22 mouse cellular contexts compared by ENCODE assay signal in genomic region chr9:8177099-8177498, GRCm38 (mm10). TPM values are rescaled to one million over a fixed set of nuclear protein-coding genes. Genes with fewer than 3 reads are reported as not detected.
DNase-seq lines count a peak whose midpoint lies in the region; ATAC-seq and TF ChIP-seq lines count a peak whose summit lies in the region.
"Had no signal": no experiment of that assay in that cellular context is flagged by ENCODE, and none has a peak within 500 bp of the region (broad histone marks: within the 10 kb centered on the region; RNA-seq: fewer than 3 reads in every experiment).

No protein-coding gene starts in this region.

- no peak for TF ChIP-seq CTCF in intestine, postnatal 0 days (IDR thresholded peaks at IDR 0.05; ENCODE audit: low read depth)

- H3K4me2 ChIP-seq in intestine, postnatal 0 days (replicated peaks; ENCODE audit: low read depth): no peak overlapping the region
- H3K4me2 ChIP-seq: forebrain, embryonic 13.5 days; heart, embryonic 13.5 days; hindbrain, embryonic 15.5 days had no signal

- no peak overlapping the region for H3K9ac ChIP-seq in intestine, postnatal 0 days (ENCODE audit: low read depth, low read length)
- H3K9ac ChIP-seq: forebrain, embryonic 13.5 days; heart, embryonic 13.5 days; hindbrain, embryonic 15.5 days had no signal

- no peak overlapping the region for H3K4me3 ChIP-seq in intestine, postnatal 0 days (ENCODE audit: low read depth, low read length)
- H3K4me3 ChIP-seq: embryonic facial prominence, embryonic 10.5 days; forebrain, embryonic 13.5 days; heart, embryonic 13.5 days; hindbrain, embryonic 15.5 days had no signal

- H3K36me3 ChIP-seq in intestine, postnatal 0 days (ENCODE audit: control insufficient read depth, insufficient read depth): no peaks in the 10 kb centered on the region
- H3K36me3 ChIP-seq: embryonic facial prominence, embryonic 10.5 days; G1E; heart, embryonic 13.5 days; hindbrain, embryonic 15.5 days had no signal

- no peak overlapping the region for H3K27ac ChIP-seq in intestine, postnatal 0 days (ENCODE audit: low read depth, low read length)
- H3K27ac ChIP-seq: embryonic facial prominence, embryonic 10.5 days; forebrain, embryonic 13.5 days; heart, embryonic 13.5 days; hindbrain, embryonic 15.5 days had no signal

- DNase-seq in frontal cortex, postnatal 10 days (ENCODE audit: low spot score in 2 of 2): no peak
- peak; percentile 52 for DNase-seq in right cerebral cortex, adult 18-20 months
- no peak for DNase-seq in right cerebral cortex, postnatal 14 days
- peak; percentile 3 to 27 for DNase-seq in left cerebral cortex, adult 8-10 months (ENCODE audit: low spot score in 2 of 2)
- DNase-seq in right cerebral cortex, postnatal 36 days (ENCODE audit: low spot score in 2 of 2): peak; percentile 3 to 18
- DNase-seq: adrenal gland, adult 8-10 months; adrenal gland, postnatal 36 days; B cell, adult 2 months; cerebellum, adult 18-20 months; cerebellum, postnatal 10 days; gastrocnemius, postnatal 36 days; heart, adult 11 months; heart, postnatal 36 days had no signal

- ATAC-seq in frontal cortex, adult (ENCODE audit: low TSS enrichment): peak; percentile 85
- ATAC-seq in intestine, postnatal 0 days: no peak
- ATAC-seq in cerebellum, adult (ENCODE audit: insufficient number of reproducible peaks, low FRiP score, low TSS enrichment): no peak
- ATAC-seq: CD4-positive, CD25-positive, alpha-beta regulatory T cell, adult 4 months; forebrain, embryonic 13.5 days had no signal

- H3K4me1 ChIP-seq in intestine, postnatal 0 days (replicated peaks; ENCODE audit: control insufficient read depth, insufficient read depth, low read length): no peaks in the 10 kb centered on the region
- H3K4me1 ChIP-seq: embryonic facial prominence, embryonic 10.5 days; forebrain, embryonic 13.5 days; heart, embryonic 13.5 days; hindbrain, embryonic 15.5 days had no signal

- no peaks in the 10 kb centered on the region for H3K9me3 ChIP-seq in intestine, postnatal 0 days (ENCODE audit: control insufficient read depth)
- H3K9me3 ChIP-seq: embryonic facial prominence, embryonic 10.5 days; forebrain, embryonic 13.5 days; G1E; heart, embryonic 13.5 days; hindbrain, embryonic 15.5 days had no signal

- 73% methylated on average over 3 of the region's 3 CpGs for WGBS in intestine, postnatal 0 days

- no peaks in the 10 kb centered on the region for H3K27me3 ChIP-seq in intestine, postnatal 0 days (replicated peaks; ENCODE audit: control insufficient read depth, insufficient read depth, low read length)
- H3K27me3 ChIP-seq: forebrain, embryonic 13.5 days; heart, embryonic 13.5 days; hindbrain, embryonic 15.5 days had no signal

RNA-seq across cellular contexts. Expression of gene Cep126, which starts 43.0 kb away (rescaled TPM):
- total RNA-seq in left cerebral cortex, adult 8-10 months (2022): 10 to 100 TPM; 20.5 to 25.2 (median 21.9) TPM
- polyA plus RNA-seq in intestine, postnatal 0 days (2015; fragmentation: Nextera tagmentation; extraction: Ambion mirVana): 0.25 and 0.40 TPM in 2 replicates
- polyA plus RNA-seq: CD4-positive, CD25-positive, alpha-beta regulatory T cell, adult 4 months had no signal

Comparison
In these comparisons a context has a peak if more than half of its experiments do, and no peak if none do; other contexts are left out.
1. DNase-seq: peak in right cerebral cortex, adult 18-20 months (single experiment), left cerebral cortex, adult 8-10 months (2 of 2) and right cerebral cortex, postnatal 36 days (2 of 2); none in frontal cortex, postnatal 10 days (0 of 2) and right cerebral cortex, postnatal 14 days (single experiment).